Mouse (Mus musculus): ENCODE results near the gene Afap1l2. TPM values are rescaled to one million over a fixed set of nuclear protein-coding genes. Genes with fewer than 3 reads are reported as not detected.

The Afap1l2 gene
- polyA plus RNA-seq, 1 experiment from 2014 or later = 3.7 TPM

GRCm38 (mm10) chr19:56892586-56892985, 115.4 kb downstream of the Afap1l2 start:
- Histone ChIP-seq H3K9me3 (ENCODE audit: control insufficient read depth, low read length) (no peaks in the 10 kb centered on the region), H3K27me3 (ENCODE audit: control insufficient read depth, insufficient read depth, low read length) (no peaks in the 10 kb centered on the region), H3K9ac (ENCODE audit: low read depth, low read length) (no peak overlapping the region), H3K4me2 (replicated peaks; ENCODE audit: low read depth, low read length) (no peak overlapping the region), H3K27ac (ENCODE audit: low read depth, low read length) (no peak overlapping the region), H3K4me3 (ENCODE audit: low read depth, low read length) (no peak overlapping the region), H3K36me3 (ENCODE audit: control insufficient read depth, insufficient read depth, low read length) (no peaks in the 10 kb centered on the region), H3K4me1 (replicated peaks; ENCODE audit: control insufficient read depth, insufficient read depth, low read length) (no peaks in the 10 kb centered on the region)
- 74% methylated on average over 5 of the region's 5 CpGs for WGBS
- ATAC-seq (ENCODE audit: low FRiP score) (no peak), DNase-seq (ENCODE audit: low spot score) (no peak)

- ATAC-seq (ENCODE audit: low FRiP score) (no peak), DNase-seq (ENCODE audit: low spot score) (no peak)
- H3K4me2 ChIP-seq (replicated peaks; ENCODE audit: low read depth, low read length) = no peak overlapping the region
- H3K4me1 ChIP-seq (replicated peaks; ENCODE audit: control insufficient read depth, insufficient read depth, low read length) = no peaks in the 10 kb centered on the region
- 50% methylated on average over 2 of the region's 2 CpGs for WGBS
- H3K9ac ChIP-seq (ENCODE audit: low read depth, low read length) = no peak overlapping the region
- H3K9me3 ChIP-seq (ENCODE audit: control insufficient read depth, low read length) = no peaks in the 10 kb centered on the region
- H3K27ac ChIP-seq (ENCODE audit: low read depth, low read length) = no peak overlapping the region
- no peaks in the 10 kb centered on the region for H3K36me3 ChIP-seq (ENCODE audit: control insufficient read depth, insufficient read depth, low read length)
- H3K27me3 ChIP-seq (ENCODE audit: control insufficient read depth, insufficient read depth, low read length) = no peaks in the 10 kb centered on the region
- H3K4me3 ChIP-seq (ENCODE audit: low read depth, low read length) = no peak overlapping the region
Observed at GRCm38 (mm10) chr19:56891438-56891837, 116.6 kb downstream of the Afap1l2 start.

DNA sequence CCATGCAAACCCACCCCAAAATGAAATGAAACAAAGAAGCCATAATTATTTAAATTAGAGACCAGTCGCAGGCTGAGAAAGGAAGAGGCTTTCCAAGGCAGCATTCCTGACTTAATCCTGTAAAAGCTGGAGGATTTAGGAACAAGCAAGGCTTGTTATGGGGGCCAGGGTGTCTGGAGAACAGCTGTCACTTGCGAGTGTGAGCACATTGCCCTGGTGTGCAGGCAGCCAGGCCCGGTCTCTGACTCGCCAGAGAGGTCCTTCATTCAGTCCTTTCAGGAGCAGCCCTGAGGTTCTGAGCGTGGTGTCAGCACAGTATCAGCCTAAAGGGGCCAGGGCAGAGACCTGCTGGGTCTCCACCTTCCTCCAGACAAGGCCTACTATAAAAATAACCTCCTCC, 119.4 kb downstream of the Afap1l2 start:
- H3K9ac ChIP-seq (ENCODE audit: low read depth, low read length) = no peak overlapping the region
- H3K27ac ChIP-seq (ENCODE audit: low read depth, low read length) = no peak overlapping the region
- H3K4me1 ChIP-seq (replicated peaks; ENCODE audit: control insufficient read depth, insufficient read depth, low read length) = no peaks in the 10 kb centered on the region
- no peaks in the 10 kb centered on the region for H3K36me3 ChIP-seq (ENCODE audit: control insufficient read depth, insufficient read depth, low read length)
- no peaks in the 10 kb centered on the region for H3K27me3 ChIP-seq (ENCODE audit: control insufficient read depth, insufficient read depth, low read length)
- DNase-seq (ENCODE audit: low spot score) (no peak), ATAC-seq (ENCODE audit: low FRiP score) (no peak)
- H3K9me3 ChIP-seq (ENCODE audit: control insufficient read depth, low read length) = no peaks in the 10 kb centered on the region
- no peak overlapping the region for H3K4me2 ChIP-seq (replicated peaks; ENCODE audit: low read depth, low read length)
- H3K4me3 ChIP-seq (ENCODE audit: low read depth, low read length) = no peak overlapping the region
- WGBS = 75% methylated on average over 5 of the region's 5 CpGs

- Histone ChIP-seq H3K4me1 (replicated peaks; ENCODE audit: control insufficient read depth, insufficient read depth, low read length) (no peaks in the 10 kb centered on the region), H3K4me2 (replicated peaks; ENCODE audit: low read depth, low read length) (no peak overlapping the region), H3K27ac (ENCODE audit: low read depth, low read length) (no peak overlapping the region), H3K9me3 (ENCODE audit: control insufficient read depth, low read length) (no peaks in the 10 kb centered on the region), H3K9ac (ENCODE audit: low read depth, low read length) (no peak overlapping the region), H3K4me3 (ENCODE audit: low read depth, low read length) (no peak overlapping the region), H3K27me3 (ENCODE audit: control insufficient read depth, insufficient read depth, low read length) (no peaks in the 10 kb centered on the region), H3K36me3 (ENCODE audit: control insufficient read depth, insufficient read depth, low read length) (no peaks in the 10 kb centered on the region)
- 91% methylated on average over 10 of the region's 10 CpGs for WGBS
- ATAC-seq (ENCODE audit: low FRiP score) (no peak), DNase-seq (ENCODE audit: low spot score) (no peak)
Observed at GRCm38 (mm10) chr19:56887879-56888278, 120.1 kb downstream of the Afap1l2 start.

DNA sequence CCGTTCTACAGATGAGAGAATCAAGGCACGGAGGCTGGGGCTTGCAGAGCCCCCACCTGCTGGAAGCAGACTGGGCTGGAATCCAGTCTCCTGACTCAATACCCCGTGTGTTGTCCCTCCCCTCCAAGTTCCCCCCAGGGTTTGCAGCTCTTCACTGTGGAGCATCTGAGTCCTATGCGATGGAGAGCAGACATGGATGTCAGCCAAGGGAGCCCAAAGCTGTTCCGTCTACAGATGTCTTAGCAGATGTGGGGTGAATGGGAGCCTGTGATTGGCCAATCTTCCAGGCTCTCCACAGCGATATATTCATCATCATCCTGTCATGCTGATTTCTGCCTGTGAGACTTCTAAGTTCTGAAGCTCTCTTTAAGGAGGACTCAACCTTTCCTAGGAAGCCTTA, 130.7 kb downstream of the Afap1l2 start:
- H3K27me3 ChIP-seq (ENCODE audit: control insufficient read depth, insufficient read depth, low read length) = peaks cover 39% of the 10 kb centered on the region
- no peaks in the 10 kb centered on the region for H3K36me3 ChIP-seq (ENCODE audit: control insufficient read depth, insufficient read depth, low read length)
- H3K4me1 ChIP-seq (replicated peaks; ENCODE audit: control insufficient read depth, insufficient read depth, low read length) = no peaks in the 10 kb centered on the region; the same call in 1 of the 2 replicates
- ATAC-seq (ENCODE audit: low FRiP score) (no peak), DNase-seq (ENCODE audit: low spot score) (no peak)
- no peak overlapping the region for H3K4me3 ChIP-seq (ENCODE audit: low read depth, low read length)
- no peak overlapping the region for H3K4me2 ChIP-seq (replicated peaks; ENCODE audit: low read depth, low read length)
- H3K27ac ChIP-seq (ENCODE audit: low read depth, low read length) = no peak overlapping the region
- H3K9me3 ChIP-seq (ENCODE audit: control insufficient read depth, low read length) = no peaks in the 10 kb centered on the region
- 79% methylated on average over 6 of the region's 6 CpGs for WGBS
- no peak overlapping the region for H3K9ac ChIP-seq (ENCODE audit: low read depth, low read length)

DNA sequence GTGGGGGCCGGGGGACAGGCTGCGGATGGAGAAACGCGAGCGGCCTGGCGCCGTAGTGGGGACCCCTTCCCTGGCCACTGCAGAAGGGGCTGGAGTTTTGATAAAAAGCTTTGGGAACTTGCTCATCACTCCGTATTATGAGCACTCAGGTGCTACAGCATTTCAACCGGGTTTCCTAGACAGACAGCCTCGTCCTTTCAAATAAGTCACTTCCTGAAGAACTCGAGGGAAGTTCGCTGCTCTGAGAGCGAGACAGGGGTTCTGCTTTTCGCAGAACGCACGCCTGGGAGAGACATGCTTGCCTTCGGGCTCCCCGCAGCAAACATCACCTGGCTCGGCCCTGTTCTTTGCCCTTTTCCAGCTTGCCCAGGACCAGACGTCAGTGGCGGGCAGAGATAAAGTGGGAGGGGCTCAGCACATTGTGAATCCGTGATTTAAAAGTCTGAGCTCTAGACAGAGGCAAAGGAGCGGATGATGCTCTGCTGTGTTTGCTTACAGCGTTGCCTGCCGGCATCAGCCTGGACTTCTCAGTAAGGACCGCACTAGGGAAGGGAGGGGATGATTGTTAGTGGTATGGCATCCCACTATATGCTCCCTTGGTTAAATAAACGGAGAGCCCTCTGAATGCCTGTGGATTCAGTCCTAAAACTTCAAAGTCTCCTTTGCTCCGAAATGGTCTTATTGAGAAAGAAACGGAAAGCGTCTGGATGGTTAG, 133.3 kb downstream of the Afap1l2 start:
- H3K9ac ChIP-seq (ENCODE audit: low read depth, low read length) = peak overlapping the region; percentile 48
- 10% methylated on average over 30 of the region's 30 CpGs for WGBS
- peak overlapping the region; percentile 52 for H3K4me3 ChIP-seq (ENCODE audit: low read depth, low read length)
- H3K4me1 ChIP-seq (replicated peaks; ENCODE audit: control insufficient read depth, insufficient read depth, low read length) = no peaks in the 10 kb centered on the region; the same call in 1 of the 2 replicates
- H3K36me3 ChIP-seq (ENCODE audit: control insufficient read depth, insufficient read depth, low read length) = no peaks in the 10 kb centered on the region
- DNase-seq (ENCODE audit: low spot score) = peak; percentile 45
- no peak overlapping the region for H3K27ac ChIP-seq (ENCODE audit: low read depth, low read length)
- H3K9me3 ChIP-seq (ENCODE audit: control insufficient read depth, low read length) = no peaks in the 10 kb centered on the region
- ATAC-seq (ENCODE audit: low FRiP score) = 0 out of 2 replicates have a peak, but pooled peaks have one; percentile 14
- H3K27me3 ChIP-seq (ENCODE audit: control insufficient read depth, insufficient read depth, low read length) = peaks cover 40% of the 10 kb centered on the region
- peak overlapping the region; percentile 99 for H3K4me2 ChIP-seq (replicated peaks; ENCODE audit: low read depth, low read length)

GRCm38 (mm10) chr19:56873816-56874600, 134.0 kb downstream of the Afap1l2 start, which contains the start of gene Vwa2:
Gene Vwa2 (plus strand): TSS chr19:56874249.
- Histone ChIP-seq H3K9me3 (ENCODE audit: control insufficient read depth, low read length) (no peaks in the 10 kb centered on the region), H3K9ac (ENCODE audit: low read depth, low read length) (peak within 1 kb of the TSS; percentile 48), H3K4me1 (replicated peaks; ENCODE audit: control insufficient read depth, insufficient read depth, low read length) (no peaks in the 10 kb centered on the region; the same call in 1 of the 2 replicates), H3K4me2 (replicated peaks; ENCODE audit: low read depth, low read length) (peak within 1 kb of the TSS; percentile 99), H3K36me3 (ENCODE audit: control insufficient read depth, insufficient read depth, low read length) (no peaks in the 10 kb centered on the region), H3K27ac (ENCODE audit: low read depth, low read length) (no peak within 1 kb of the TSS), H3K27me3 (ENCODE audit: control insufficient read depth, insufficient read depth, low read length) (peaks cover 40% of the 10 kb centered on the region), H3K4me3 (ENCODE audit: low read depth, low read length) (peak within 1 kb of the TSS; percentile 52)
- DNase-seq (ENCODE audit: low spot score) (peak; percentile 60), ATAC-seq (ENCODE audit: low FRiP score) (0 out of 2 replicates have a peak, but pooled peaks have one; percentile 45)
- 3% methylated on average over 67 of the region's 71 CpGs for WGBS

GRCm38 (mm10) chr19:56867701-56868100, 140.3 kb downstream of the Afap1l2 start:
- Histone ChIP-seq H3K27ac (ENCODE audit: low read depth, low read length) (no peak overlapping the region), H3K9ac (ENCODE audit: low read depth, low read length) (no peak overlapping the region), H3K27me3 (ENCODE audit: control insufficient read depth, insufficient read depth, low read length) (peaks cover 5% of the 10 kb centered on the region; the same call in 1 of the 2 replicates), H3K4me3 (ENCODE audit: low read depth, low read length) (no peak overlapping the region), H3K9me3 (ENCODE audit: control insufficient read depth, low read length) (no peaks in the 10 kb centered on the region), H3K4me1 (replicated peaks; ENCODE audit: control insufficient read depth, insufficient read depth, low read length) (no peaks in the 10 kb centered on the region), H3K36me3 (ENCODE audit: control insufficient read depth, insufficient read depth, low read length) (no peaks in the 10 kb centered on the region), H3K4me2 (replicated peaks; ENCODE audit: low read depth, low read length) (no peak overlapping the region)
- ATAC-seq (ENCODE audit: low FRiP score) = no peak
- WGBS = 80% methylated on average over 4 of the region's 4 CpGs
- no peak for DNase-seq (ENCODE audit: low spot score)
